Mouse (Mus musculus) neural tube, embryonic 13.5 days (tissue): ENCODE data around the gene Galnt17. TPM values are rescaled to one million over a fixed set of nuclear protein-coding genes. Genes with fewer than 3 reads are reported as not detected.

Experiments used
- ATAC-seq: fragments of 200-750 bp; cut with Nextera tagmentation; 2 replicates; pipeline ENCODE4 v1.8.0; 2017; ENCODE audit warnings: low read depth, mild to moderate bottlenecking, moderate TSS enrichment, moderate library complexity
- H3K27ac ChIP-seq: fragments of 300-500 bp; sonication (generic); replicated peaks from 2 replicates; pipeline ENCODE4 v1.5.1; 2015; ENCODE audit warnings: moderate library complexity, mild to moderate bottlenecking, inconsistent platforms
- H3K27me3 ChIP-seq: fragments of 300-500 bp; sonication (generic); 2 replicates; pipeline ENCODE4 v1.6.1; 2015; ENCODE audit warnings: mild to moderate bottlenecking, inconsistent platforms
- H3K36me3 ChIP-seq: fragments of 300-500 bp; sonication (generic); 2 replicates; pipeline ENCODE4 v1.6.1; 2015; ENCODE audit warnings: mild to moderate bottlenecking, inconsistent platforms
- H3K4me1 ChIP-seq: fragments of 300-500 bp; sonication (generic); replicated peaks from 2 replicates; pipeline ENCODE4 v1.6.1; 2015; ENCODE audit warnings: inconsistent platforms
- H3K4me2 ChIP-seq: fragments of 300-500 bp; sonication (generic); 2 replicates; pipeline ENCODE4 v1.6.1; 2015; ENCODE audit warnings: inconsistent platforms, mild to moderate bottlenecking, moderate library complexity
- H3K4me3 ChIP-seq: fragments of 300-500 bp; sonication (generic); 2 replicates; pipeline ENCODE4 v1.5.1; 2015; ENCODE audit warnings: mild to moderate bottlenecking, inconsistent platforms
- H3K9ac ChIP-seq: fragments of 300-500 bp; sonication (generic); 2 replicates; pipeline ENCODE4 v1.6.1; 2015; ENCODE audit warnings: moderate library complexity, mild to moderate bottlenecking, inconsistent platforms
- H3K9me3 ChIP-seq: fragments of 300-500 bp; sonication (generic); 2 replicates; pipeline ENCODE4 v1.6.1; 2016; ENCODE audit warnings: inconsistent platforms
- WGBS: fragments of 180-500 bp; shearing (Covaris S2); methylation state at CpG from one replicate; pipeline ENCODE4 v1.1.7; 2015; 5-methylcytosine and 5-hydroxymethylcytosine counted together
- polyA plus RNA-seq: library from polyadenylated mRNA; unstranded; fragments of >200 nt; fragmentation: Nextera tagmentation; extraction: Ambion mirVana; gene quantifications from 2 replicates; pipeline ENCODE4 v1.2.1, GENCODE M21; 2015

The Galnt17 gene
- 9.6 and 10.7 TPM in 2 replicates for polyA plus RNA-seq

- Histone ChIP-seq H3K27ac (peak within 1 kb of the TSS; percentile 93), H3K36me3 (no peaks in the 10 kb centered on the region), H3K4me1 (peaks cover 38% of the 10 kb centered on the region), H3K4me2 (peak within 1 kb of the TSS; percentile 89), H3K4me3 (peak within 1 kb of the TSS; percentile 78), H3K9me3 (no peaks in the 10 kb centered on the region), H3K9ac (peak within 1 kb of the TSS; percentile 87), H3K27me3 (peaks cover 11% of the 10 kb centered on the region)
- no peak for ATAC-seq
- WGBS, result 59% methylated on average over 3 of the region's 3 CpGs
These were observed at the start of gene Galnt17 for GRCm38 (mm10) chr5:131308397-131308796. TSS of gene Galnt17 (minus strand) at chr5:131308497.

- H3K9me3 ChIP-seq, result no peaks in the 10 kb centered on the region
- H3K4me1 ChIP-seq, result no peaks in the 10 kb centered on the region
- WGBS, result 40% methylated on average over 8 of the region's 8 CpGs
- no peaks in the 10 kb centered on the region for H3K36me3 ChIP-seq
- no peaks in the 10 kb centered on the region for H3K27me3 ChIP-seq
- H3K4me3 ChIP-seq, result no peak overlapping the region
- no peak overlapping the region for H3K27ac ChIP-seq
- no peak overlapping the region for H3K9ac ChIP-seq
- no peak for ATAC-seq
- no peak overlapping the region for H3K4me2 ChIP-seq
These were observed 26.2 kb upstream of the Galnt17 start for GRCm38 (mm10) chr5:131334536-131334935.

GRCm38 (mm10) chr5:131321286-131321685 lies 13.0 kb upstream of the Galnt17 start:
- H3K4me2 ChIP-seq, result no peak overlapping the region
- no peak overlapping the region for H3K9ac ChIP-seq
- no peaks in the 10 kb centered on the region for H3K9me3 ChIP-seq
- H3K4me1 ChIP-seq, result 0 out of 2 replicates have a peak, but pooled peaks cover 4% of the 10 kb centered on the region
- H3K27me3 ChIP-seq, result no peaks in the 10 kb centered on the region
- ATAC-seq, result no peak
- no peak overlapping the region for H3K27ac ChIP-seq
- H3K36me3 ChIP-seq, result no peaks in the 10 kb centered on the region
- WGBS, result 75% methylated on average over 3 of the region's 3 CpGs
- H3K4me3 ChIP-seq, result no peak overlapping the region

GRCm38 (mm10) chr5:131319605-131320004 lies 11.3 kb upstream of the Galnt17 start:
- Histone ChIP-seq H3K27ac (peak overlapping the region; percentile 52), H3K4me3 (no peak overlapping the region), H3K9ac (no peak overlapping the region), H3K27me3 (no peaks in the 10 kb centered on the region), H3K9me3 (no peaks in the 10 kb centered on the region), H3K4me1 (0 out of 2 replicates have a peak, but pooled peaks cover 4% of the 10 kb centered on the region), H3K36me3 (no peaks in the 10 kb centered on the region), H3K4me2 (no peak overlapping the region)
- WGBS, result 52% methylated on average over 3 of the region's 3 CpGs
- no peak for ATAC-seq

GRCm38 (mm10) chr5:131319141-131319540 lies 10.8 kb upstream of the Galnt17 start:
- no peak for ATAC-seq
- WGBS, result 52% methylated on average over 2 of the region's 2 CpGs
- peak overlapping the region; percentile 52; the same call in 1 of the 2 replicates for H3K27ac ChIP-seq

GRCm38 (mm10) chr5:131315016-131315415 lies 6.7 kb upstream of the Galnt17 start:
- 69% methylated on average over 4 of the region's 4 CpGs for WGBS
- no peaks in the 10 kb centered on the region for H3K36me3 ChIP-seq
- H3K4me3 ChIP-seq, result no peak overlapping the region
- 0 out of 2 replicates have a peak, but pooled peaks cover 4% of the 10 kb centered on the region for H3K4me1 ChIP-seq
- H3K4me2 ChIP-seq, result no peak overlapping the region
- ATAC-seq, result no peak
- H3K9me3 ChIP-seq, result no peaks in the 10 kb centered on the region
- H3K27me3 ChIP-seq, result no peaks in the 10 kb centered on the region
- no peak overlapping the region for H3K9ac ChIP-seq
- no peak overlapping the region for H3K27ac ChIP-seq

More at GRCm38 (mm10) chr5:131319141-131319540, 10.8 kb upstream of the Galnt17 start:
- Histone ChIP-seq H3K9ac (no peak overlapping the region), H3K4me3 (no peak overlapping the region), H3K4me1 (0 out of 2 replicates have a peak, but pooled peaks cover 4% of the 10 kb centered on the region), H3K36me3 (no peaks in the 10 kb centered on the region), H3K9me3 (no peaks in the 10 kb centered on the region), H3K27me3 (no peaks in the 10 kb centered on the region), H3K4me2 (no peak overlapping the region)

GRCm38 (mm10) chr5:131307656-131308151 lies 593 bp downstream of the Galnt17 start:
- peak overlapping the region; percentile 93 for H3K27ac ChIP-seq
- peaks cover 42% of the 10 kb centered on the region for H3K4me1 ChIP-seq
- ATAC-seq, result peak; percentile 90
- H3K9me3 ChIP-seq, result no peaks in the 10 kb centered on the region
- peaks cover 11% of the 10 kb centered on the region for H3K27me3 ChIP-seq
- H3K4me2 ChIP-seq, result peak overlapping the region; percentile 89
- no peaks in the 10 kb centered on the region for H3K36me3 ChIP-seq
- 1% methylated on average over 36 of the region's 36 CpGs for WGBS
- H3K4me3 ChIP-seq, result peak overlapping the region; percentile 78
- H3K9ac ChIP-seq, result peak overlapping the region; percentile 87

GRCm38 (mm10) chr5:131306908-131307655 lies 1.2 kb downstream of the Galnt17 start:
- Histone ChIP-seq H3K27me3 (peaks cover 11% of the 10 kb centered on the region), H3K9ac (peak overlapping the region; percentile 87), H3K4me2 (peak overlapping the region; percentile 89), H3K27ac (peak overlapping the region; percentile 93), H3K9me3 (no peaks in the 10 kb centered on the region), H3K4me3 (peak overlapping the region; percentile 78), H3K36me3 (no peaks in the 10 kb centered on the region), H3K4me1 (peaks cover 46% of the 10 kb centered on the region)
- ATAC-seq, result peak; percentile 80
- under 1% methylated on average over 64 of the region's 64 CpGs for WGBS

- Histone ChIP-seq H3K27ac (peak overlapping the region; percentile 93), H3K4me1 (peaks cover 46% of the 10 kb centered on the region), H3K9me3 (no peaks in the 10 kb centered on the region), H3K4me2 (peak overlapping the region; percentile 89), H3K9ac (peak overlapping the region; percentile 87), H3K36me3 (no peaks in the 10 kb centered on the region), H3K4me3 (peak overlapping the region; percentile 78), H3K27me3 (peaks cover 11% of the 10 kb centered on the region)
- under 1% methylated on average over 39 of the region's 39 CpGs for WGBS
- ATAC-seq, result peak; percentile 28
These were observed 1.9 kb downstream of the Galnt17 start for GRCm38 (mm10) chr5:131306321-131306907.

GRCm38 (mm10) chr5:131305223-131305622 lies 3.1 kb downstream of the Galnt17 start:
- peak overlapping the region; percentile 87 for H3K9ac ChIP-seq
- 24% methylated on average over 5 of the region's 5 CpGs for WGBS
- no peaks in the 10 kb centered on the region for H3K36me3 ChIP-seq
- H3K4me1 ChIP-seq, result peaks cover 46% of the 10 kb centered on the region
- H3K4me2 ChIP-seq, result peak overlapping the region; percentile 89
- H3K4me3 ChIP-seq, result peak overlapping the region; percentile 78
- no peak for ATAC-seq
- H3K27me3 ChIP-seq, result peaks cover 11% of the 10 kb centered on the region
- H3K27ac ChIP-seq, result no peak overlapping the region
- H3K9me3 ChIP-seq, result no peaks in the 10 kb centered on the region

- no peak overlapping the region for H3K4me2 ChIP-seq
- H3K27ac ChIP-seq, result no peak overlapping the region
- peaks cover 11% of the 10 kb centered on the region for H3K27me3 ChIP-seq
- H3K9ac ChIP-seq, result no peak overlapping the region
- peaks cover 40% of the 10 kb centered on the region for H3K4me1 ChIP-seq
- no peaks in the 10 kb centered on the region for H3K9me3 ChIP-seq
- WGBS, result 93% methylated on average over 3 of the region's 3 CpGs
- H3K36me3 ChIP-seq, result no peaks in the 10 kb centered on the region
- H3K4me3 ChIP-seq, result no peak overlapping the region
- ATAC-seq, result no peak
These were observed 6.8 kb downstream of the Galnt17 start for GRCm38 (mm10) chr5:131301526-131301925.
